Mouse (Mus musculus): ENCODE data around the gene Sfrp4. TPM values are rescaled to one million over a fixed set of nuclear protein-coding genes. Genes with fewer than 3 reads are reported as not detected.

Sfrp4 gene
- polyA plus RNA-seq, 1 experiment: not detected

- H3K36me3 ChIP-seq (ENCODE audit: control insufficient read depth, insufficient read depth, low read length): no peaks in the 10 kb centered on the region
- H3K27ac ChIP-seq (ENCODE audit: control insufficient read depth, insufficient read depth, low read depth, low read length): no peak overlapping the region
- H3K4me1 ChIP-seq (ENCODE audit: control insufficient read depth, insufficient read depth, low read length): no peaks in the 10 kb centered on the region
- H3K4me3 ChIP-seq (ENCODE audit: control insufficient read depth, low read depth, low read length): no peak overlapping the region
- H3K27me3 ChIP-seq (ENCODE audit: control insufficient read depth, insufficient read depth, low read length): no peaks in the 10 kb centered on the region
- TF ChIP-seq CTCF (IDR thresholded peaks at IDR 0.05; ENCODE audit: control insufficient read depth, insufficient read depth, insufficient replicate concordance, low read depth, low read length): no peak
- TF ChIP-seq POLR2A (IDR thresholded peaks at IDR 0.05; ENCODE audit: control insufficient read depth, low read depth, low read length): no peak
Observed at GRCm38 (mm10) chr13:19636131-19636530, 13.2 kb downstream of the Sfrp4 start.

DNA sequence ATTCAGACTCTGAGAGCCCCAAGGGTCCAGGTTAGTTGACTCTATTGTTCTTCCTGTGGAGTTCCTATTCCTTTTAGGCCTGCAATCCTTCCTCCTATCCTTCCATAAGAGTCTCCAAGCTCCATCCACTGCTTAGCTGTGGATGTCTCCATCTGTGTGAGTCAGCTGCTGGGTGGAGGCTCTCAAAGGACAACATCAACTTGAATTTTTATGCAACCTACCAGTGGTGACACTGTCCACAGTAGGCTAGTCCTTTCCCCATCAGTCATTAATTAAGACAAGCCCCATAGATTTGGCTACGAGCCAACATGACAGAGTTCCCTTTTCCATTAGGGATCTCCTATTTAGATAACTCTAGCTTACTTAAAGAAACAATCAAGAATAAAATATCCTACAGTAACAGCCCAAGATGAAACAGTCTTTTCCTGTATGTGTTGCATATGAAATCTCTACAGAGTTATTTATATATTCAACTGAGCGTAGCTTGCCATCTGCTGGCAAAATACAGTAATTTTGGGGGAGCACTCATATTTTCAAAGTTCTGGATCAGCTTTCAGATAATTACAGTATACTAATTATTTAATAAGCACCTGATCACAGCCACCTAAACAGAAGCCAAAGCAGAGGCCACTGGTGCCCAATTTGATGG is 17.4 kb downstream of the Sfrp4 start:
- H3K4me1 ChIP-seq (ENCODE audit: control insufficient read depth, insufficient read depth, low read length): no peaks in the 10 kb centered on the region
- H3K36me3 ChIP-seq (ENCODE audit: control insufficient read depth, insufficient read depth, low read length): no peaks in the 10 kb centered on the region
- no peak overlapping the region for H3K27ac ChIP-seq (ENCODE audit: control insufficient read depth, insufficient read depth, low read depth, low read length)
- H3K27me3 ChIP-seq (ENCODE audit: control insufficient read depth, insufficient read depth, low read length): no peaks in the 10 kb centered on the region
- TF ChIP-seq POLR2A (IDR thresholded peaks at IDR 0.05; ENCODE audit: control insufficient read depth, low read depth, low read length): no peak
- no peak for TF ChIP-seq CTCF (IDR thresholded peaks at IDR 0.05; ENCODE audit: control insufficient read depth, insufficient read depth, insufficient replicate concordance, low read depth, low read length)
- H3K4me3 ChIP-seq (ENCODE audit: control insufficient read depth, low read depth, low read length): no peak overlapping the region

- Histone ChIP-seq H3K27me3 (ENCODE audit: control insufficient read depth, insufficient read depth, low read length) (no peaks in the 10 kb centered on the region), H3K4me3 (ENCODE audit: control insufficient read depth, low read depth, low read length) (no peak overlapping the region)
- TF ChIP-seq CTCF (IDR thresholded peaks at IDR 0.05; ENCODE audit: control insufficient read depth, insufficient read depth, insufficient replicate concordance, low read depth, low read length) (no peak), POLR2A (IDR thresholded peaks at IDR 0.05; ENCODE audit: control insufficient read depth, low read depth, low read length) (no peak)
Observed at GRCm38 (mm10) chr13:19643519-19643918, 20.6 kb downstream of the Sfrp4 start.

GRCm38 (mm10) chr13:19644225-19644624 is 21.3 kb downstream of the Sfrp4 start:
- no peak overlapping the region for H3K4me3 ChIP-seq (ENCODE audit: control insufficient read depth, low read depth, low read length)

More at GRCm38 (mm10) chr13:19643519-19643918, 20.6 kb downstream of the Sfrp4 start:
- Histone ChIP-seq H3K27ac (ENCODE audit: control insufficient read depth, insufficient read depth, low read depth, low read length) (no peak overlapping the region), H3K4me1 (ENCODE audit: control insufficient read depth, insufficient read depth, low read length) (no peaks in the 10 kb centered on the region), H3K36me3 (ENCODE audit: control insufficient read depth, insufficient read depth, low read length) (no peaks in the 10 kb centered on the region)

GRCm38 (mm10) chr13:19649824-19650223 is 26.9 kb downstream of the Sfrp4 start:
- no peak overlapping the region for H3K27ac ChIP-seq (ENCODE audit: control insufficient read depth, insufficient read depth, low read depth, low read length)
- H3K36me3 ChIP-seq (ENCODE audit: control insufficient read depth, insufficient read depth, low read length): no peaks in the 10 kb centered on the region
- H3K4me1 ChIP-seq (ENCODE audit: control insufficient read depth, insufficient read depth, low read length): no peaks in the 10 kb centered on the region
- no peak for TF ChIP-seq POLR2A (IDR thresholded peaks at IDR 0.05; ENCODE audit: control insufficient read depth, low read depth, low read length)
- no peak for TF ChIP-seq CTCF (IDR thresholded peaks at IDR 0.05; ENCODE audit: control insufficient read depth, insufficient read depth, insufficient replicate concordance, low read depth, low read length)
- H3K27me3 ChIP-seq (ENCODE audit: control insufficient read depth, insufficient read depth, low read length): no peaks in the 10 kb centered on the region
- no peak overlapping the region for H3K4me3 ChIP-seq (ENCODE audit: control insufficient read depth, low read depth, low read length)

More at GRCm38 (mm10) chr13:19644225-19644624, 21.3 kb downstream of the Sfrp4 start:
- Histone ChIP-seq H3K4me1 (ENCODE audit: control insufficient read depth, insufficient read depth, low read length) (no peaks in the 10 kb centered on the region), H3K36me3 (ENCODE audit: control insufficient read depth, insufficient read depth, low read length) (no peaks in the 10 kb centered on the region), H3K27ac (ENCODE audit: control insufficient read depth, insufficient read depth, low read depth, low read length) (no peak overlapping the region), H3K27me3 (ENCODE audit: control insufficient read depth, insufficient read depth, low read length) (no peaks in the 10 kb centered on the region)
- TF ChIP-seq CTCF (IDR thresholded peaks at IDR 0.05; ENCODE audit: control insufficient read depth, insufficient read depth, insufficient replicate concordance, low read depth, low read length) (no peak), POLR2A (IDR thresholded peaks at IDR 0.05; ENCODE audit: control insufficient read depth, low read depth, low read length) (no peak)

DNA sequence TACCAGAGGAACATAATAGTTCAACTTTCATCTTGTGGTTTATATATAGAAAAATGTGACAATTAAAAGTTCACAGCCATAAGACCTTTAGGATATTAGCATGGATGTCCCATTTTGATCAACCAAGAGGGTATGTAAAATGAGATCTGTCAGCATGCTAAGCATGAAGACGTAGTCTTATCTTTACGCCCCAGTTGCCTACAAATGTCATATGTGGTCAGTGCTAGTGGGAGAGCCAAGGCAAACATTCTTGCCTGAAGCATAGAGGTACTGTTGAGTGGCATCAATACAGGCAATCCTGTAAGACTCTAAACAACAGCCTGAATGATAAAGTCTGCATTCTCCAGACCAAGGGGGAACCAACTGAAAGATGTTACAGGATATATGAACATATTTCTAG is 29.5 kb downstream of the Sfrp4 start:
- Histone ChIP-seq H3K4me1 (ENCODE audit: control insufficient read depth, insufficient read depth, low read length) (no peaks in the 10 kb centered on the region), H3K36me3 (ENCODE audit: control insufficient read depth, insufficient read depth, low read length) (no peaks in the 10 kb centered on the region), H3K27ac (ENCODE audit: control insufficient read depth, insufficient read depth, low read depth, low read length) (no peak overlapping the region), H3K4me3 (ENCODE audit: control insufficient read depth, low read depth, low read length) (no peak overlapping the region), H3K27me3 (ENCODE audit: control insufficient read depth, insufficient read depth, low read length) (no peaks in the 10 kb centered on the region)
- TF ChIP-seq CTCF (IDR thresholded peaks at IDR 0.05; ENCODE audit: control insufficient read depth, insufficient read depth, insufficient replicate concordance, low read depth, low read length) (no peak), POLR2A (IDR thresholded peaks at IDR 0.05; ENCODE audit: control insufficient read depth, low read depth, low read length) (no peak)

DNA sequence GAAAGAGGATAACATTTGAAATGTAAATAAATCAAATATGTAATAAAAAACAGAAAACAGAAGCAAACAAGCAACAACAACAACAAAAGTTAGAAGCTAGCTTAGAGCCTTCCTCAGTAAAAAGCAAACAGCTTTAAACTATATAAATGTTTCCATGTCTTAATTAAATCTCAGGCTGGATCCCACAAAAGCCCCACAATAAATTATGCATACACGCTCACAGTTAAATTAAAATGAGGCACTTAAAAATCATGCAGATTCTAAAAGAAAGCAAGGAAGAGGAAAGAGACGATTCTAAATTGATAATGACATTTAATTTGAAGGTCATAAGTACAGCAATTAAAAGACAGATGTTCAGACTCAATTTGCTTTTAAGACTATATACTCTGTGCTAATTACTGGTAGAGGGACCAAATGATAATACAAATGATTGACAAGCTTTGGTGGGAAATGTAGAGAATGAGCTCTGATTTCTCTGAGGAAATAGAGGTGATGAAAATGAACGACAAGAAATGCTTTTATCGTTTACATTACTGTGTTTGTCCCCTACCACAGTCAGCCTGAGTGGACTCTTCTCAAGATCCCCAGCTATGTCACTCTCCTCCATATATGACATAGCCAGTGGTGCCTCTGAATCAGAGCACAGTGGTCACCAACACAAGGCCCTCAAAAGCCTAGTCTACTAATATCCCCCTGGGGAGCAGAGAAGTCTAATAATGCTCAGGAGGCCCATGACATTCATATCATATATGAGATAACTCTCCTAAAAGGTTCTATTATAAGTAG is 45.6 kb downstream of the Sfrp4 start:
- no peaks in the 10 kb centered on the region for H3K4me1 ChIP-seq (ENCODE audit: control insufficient read depth, insufficient read depth, low read length)
- no peaks in the 10 kb centered on the region for H3K27me3 ChIP-seq (ENCODE audit: control insufficient read depth, insufficient read depth, low read length)
- H3K27ac ChIP-seq (ENCODE audit: control insufficient read depth, insufficient read depth, low read depth, low read length): no peak overlapping the region
- no peak overlapping the region for H3K4me3 ChIP-seq (ENCODE audit: control insufficient read depth, low read depth, low read length)
- TF ChIP-seq CTCF (IDR thresholded peaks at IDR 0.05; ENCODE audit: control insufficient read depth, insufficient read depth, insufficient replicate concordance, low read depth, low read length) (no peak), POLR2A (IDR thresholded peaks at IDR 0.05; ENCODE audit: control insufficient read depth, low read depth, low read length) (no peak)
- no peaks in the 10 kb centered on the region for H3K36me3 ChIP-seq (ENCODE audit: control insufficient read depth, insufficient read depth, low read length)

Measured in testis, adult 2 months (tissue).